Comparison of ENCODE assay signal across 9 mouse cellular contexts in genomic region chr8:70657739-70658138, GRCm38 (mm10). TPM values are rescaled to one million over a fixed set of nuclear protein-coding genes. Genes with fewer than 3 reads are reported as not detected.
DNase-seq lines count a peak whose midpoint lies in the region; ATAC-seq and TF ChIP-seq lines count a peak whose summit lies in the region.
"Had no signal": no experiment of that assay in that cellular context is flagged by ENCODE, and none has a peak within 500 bp of the region (broad histone marks: within the 10 kb centered on the region; RNA-seq: fewer than 3 reads in every experiment).

No protein-coding gene starts in this region.

- no peak overlapping the region; the same call in 1 of the 2 replicates for H3K9ac ChIP-seq in lung, embryonic 15.5 days
- H3K9ac ChIP-seq in forebrain, embryonic 16.5 days (replicated peaks; ENCODE audit: low read depth, low read length) = no peak overlapping the region
- no peak overlapping the region for H3K9ac ChIP-seq in liver, embryonic 15.5 days
- no peak overlapping the region for H3K9ac ChIP-seq in stomach, postnatal 0 days (ENCODE audit: low read length)

- TF ChIP-seq CTCF in stomach, postnatal 0 days (IDR thresholded peaks at IDR 0.05; ENCODE audit: low read depth) = no peak

- no peak for TF ChIP-seq EP300 in stomach, postnatal 0 days (optimal IDR thresholded peaks at IDR 0.05)

- peak overlapping the region; percentile 86 for H3K4me2 ChIP-seq in lung, embryonic 15.5 days
- H3K4me2 ChIP-seq in forebrain, embryonic 16.5 days (ENCODE audit: low read length) = peak overlapping the region; percentile 85; the same call in 1 of the 2 replicates
- peak overlapping the region; percentile 89 for H3K4me2 ChIP-seq in liver, embryonic 15.5 days
- H3K4me2 ChIP-seq in stomach, postnatal 0 days (replicated peaks; ENCODE audit: low read depth) = 0 out of 2 replicates have a peak overlapping the region, but pooled peaks have one; percentile 8

- peaks cover 21% of the 10 kb centered on the region for H3K36me3 ChIP-seq in lung, embryonic 15.5 days
- H3K36me3 ChIP-seq in forebrain, embryonic 16.5 days (ENCODE audit: control insufficient read depth, insufficient read depth) = no peaks in the 10 kb centered on the region
- peaks cover 23% of the 10 kb centered on the region; the same call in 1 of the 2 replicates for H3K36me3 ChIP-seq in liver, embryonic 15.5 days (replicated peaks)
- H3K36me3 ChIP-seq in stomach, postnatal 0 days (ENCODE audit: control insufficient read depth, insufficient read depth, low read length) = peaks cover 9% of the 10 kb centered on the region

- H3K27me3 ChIP-seq in lung, embryonic 15.5 days = no peaks in the 10 kb centered on the region
- no peaks in the 10 kb centered on the region for H3K27me3 ChIP-seq in forebrain, embryonic 16.5 days (replicated peaks; ENCODE audit: control insufficient read depth, insufficient read depth, low read length)
- no peaks in the 10 kb centered on the region for H3K27me3 ChIP-seq in liver, embryonic 15.5 days
- no peaks in the 10 kb centered on the region for H3K27me3 ChIP-seq in stomach, postnatal 0 days (ENCODE audit: control insufficient read depth, insufficient read depth, low read length)

- 85% methylated on average over 2 of the region's 2 CpGs for WGBS in lung, embryonic 15.5 days
- WGBS in forebrain, embryonic 16.5 days = 85% methylated on average over 2 of the region's 2 CpGs
- WGBS in liver, embryonic 15.5 days (ENCODE audit: insufficient replicate concordance) = 81% methylated on average over 2 of the region's 2 CpGs
- WGBS in stomach, postnatal 0 days = 82% methylated on average over 2 of the region's 2 CpGs

- no peaks in the 10 kb centered on the region for H3K9me3 ChIP-seq in lung, embryonic 15.5 days
- H3K9me3 ChIP-seq in forebrain, embryonic 16.5 days (ENCODE audit: control insufficient read depth, low read length) = no peaks in the 10 kb centered on the region
- no peaks in the 10 kb centered on the region for H3K9me3 ChIP-seq in liver, embryonic 15.5 days (replicated peaks)
- no peaks in the 10 kb centered on the region for H3K9me3 ChIP-seq in stomach, postnatal 0 days (ENCODE audit: control insufficient read depth, low read length)

- H3K4me3 ChIP-seq in lung, embryonic 15.5 days = no peak overlapping the region
- no peak overlapping the region for H3K4me3 ChIP-seq in forebrain, embryonic 16.5 days (replicated peaks; ENCODE audit: low read length)
- no peak overlapping the region for H3K4me3 ChIP-seq in liver, embryonic 15.5 days (replicated peaks)
- H3K4me3 ChIP-seq in stomach, postnatal 0 days (ENCODE audit: low read depth, low read length) = no peak overlapping the region

- peaks cover 24% of the 10 kb centered on the region for H3K4me1 ChIP-seq in lung, embryonic 15.5 days
- peaks cover 33% of the 10 kb centered on the region for H3K4me1 ChIP-seq in forebrain, embryonic 16.5 days (replicated peaks; ENCODE audit: control insufficient read depth, insufficient read depth, low read length)
- H3K4me1 ChIP-seq in liver, embryonic 15.5 days (replicated peaks) = peaks cover 53% of the 10 kb centered on the region
- H3K4me1 ChIP-seq in stomach, postnatal 0 days (replicated peaks; ENCODE audit: control insufficient read depth, insufficient read depth) = peaks cover 8% of the 10 kb centered on the region; the same call in 1 of the 2 replicates

- no peak overlapping the region for H3K27ac ChIP-seq in lung, embryonic 15.5 days
- H3K27ac ChIP-seq in forebrain, embryonic 16.5 days (ENCODE audit: low read length) = peak overlapping the region; percentile 5; the same call in 1 of the 2 replicates
- H3K27ac ChIP-seq in liver, embryonic 15.5 days (replicated peaks) = no peak overlapping the region
- H3K27ac ChIP-seq in stomach, postnatal 0 days (replicated peaks) = 0 out of 2 replicates have a peak overlapping the region, but pooled peaks have one; percentile 30

- DNase-seq in lung, adult 18-20 months = no peak
- no peak for DNase-seq in stomach, postnatal 0 days (ENCODE audit: low spot score)
- DNase-seq in thymus, postnatal 0 days (ENCODE audit: low spot score) = no peak
- DNase-seq: cerebellum, postnatal 25 days; lung, postnatal 4 days had no signal

- no peak for ATAC-seq in lung, embryonic 15.5 days (ENCODE audit: borderline replicate concordance, extremely low read depth, low FRiP score, low TSS enrichment)
- ATAC-seq in forebrain, embryonic 16.5 days = no peak
- no peak for ATAC-seq in liver, embryonic 15.5 days (ENCODE audit: insufficient read depth)
- ATAC-seq in stomach, postnatal 0 days (ENCODE audit: low FRiP score, low TSS enrichment) = no peak
- ATAC-seq in megakaryocyte-erythroid progenitor cell, adult 5-6 weeks (replicated peaks; ENCODE audit: low FRiP score, low TSS enrichment, poor library complexity, severe bottlenecking) = no peak

RNA-seq across cellular contexts. Expression of gene Pgpep1, which starts 2.4 kb away (rescaled TPM):
- 38.5 and 47.7 TPM in 2 replicates for polyA plus RNA-seq in lung, embryonic 15.5 days (2015; fragmentation: Nextera tagmentation; extraction: Ambion mirVana)
- 60.3 and 65.7 TPM in 2 replicates for polyA plus RNA-seq in forebrain, embryonic 16.5 days (2015; fragmentation: Nextera tagmentation; extraction: Ambion mirVana)
- polyA plus RNA-seq in liver, embryonic 15.5 days (2015; fragmentation: Nextera tagmentation; extraction: Ambion mirVana) = 21.7 and 22.3 TPM in 2 replicates
- polyA plus RNA-seq in stomach, postnatal 0 days (2015; fragmentation: Nextera tagmentation; extraction: Ambion mirVana) = 23.3 and 25.2 TPM in 2 replicates
- total RNA-seq in megakaryocyte-erythroid progenitor cell, adult 5-6 weeks (2014; fragmentation: Nextera tagmentation) = 6.3 and 8.8 TPM in 2 replicates
- total RNA-seq in megakaryocyte-erythroid progenitor cell, adult 5-6 weeks (2017) = 4.6 and 5.1 TPM in 2 replicates
- polyA plus RNA-seq in thymus, postnatal 0 days (2015; fragmentation: Nextera tagmentation; extraction: Ambion mirVana) = 33.2 and 43.0 TPM in 2 replicates

RNA-seq across cellular contexts. Expression of gene Lsm4, which starts 15.3 kb away (rescaled TPM):
- polyA plus RNA-seq in lung, embryonic 15.5 days (2015; fragmentation: Nextera tagmentation; extraction: Ambion mirVana) = 268 and 320 TPM in 2 replicates
- 166 and 168 TPM in 2 replicates for polyA plus RNA-seq in forebrain, embryonic 16.5 days (2015; fragmentation: Nextera tagmentation; extraction: Ambion mirVana)
- polyA plus RNA-seq in liver, embryonic 15.5 days (2015; fragmentation: Nextera tagmentation; extraction: Ambion mirVana) = 148 and 155 TPM in 2 replicates
- polyA plus RNA-seq in stomach, postnatal 0 days (2015; fragmentation: Nextera tagmentation; extraction: Ambion mirVana) = 141 and 147 TPM in 2 replicates
- total RNA-seq in megakaryocyte-erythroid progenitor cell, adult 5-6 weeks (2014; fragmentation: Nextera tagmentation) = 286 and 287 TPM in 2 replicates
- total RNA-seq in megakaryocyte-erythroid progenitor cell, adult 5-6 weeks (2017) = 240 and 290 TPM in 2 replicates
- polyA plus RNA-seq in thymus, postnatal 0 days (2015; fragmentation: Nextera tagmentation; extraction: Ambion mirVana) = 333 and 377 TPM in 2 replicates

RNA-seq across cellular contexts. Expression of gene Gdf15, which starts 25.5 kb away (rescaled TPM):
- polyA plus RNA-seq in lung, embryonic 15.5 days (2015; fragmentation: Nextera tagmentation; extraction: Ambion mirVana) = 0.31 and 0.45 TPM in 2 replicates
- polyA plus RNA-seq in forebrain, embryonic 16.5 days (2015; fragmentation: Nextera tagmentation; extraction: Ambion mirVana) = 0.20 TPM in 1 of 2 replicates, not detected in the other
- polyA plus RNA-seq in liver, embryonic 15.5 days (2015; fragmentation: Nextera tagmentation; extraction: Ambion mirVana) = 3.4 and 4.3 TPM in 2 replicates
- polyA plus RNA-seq in stomach, postnatal 0 days (2015; fragmentation: Nextera tagmentation; extraction: Ambion mirVana) = 0.30 and 0.33 TPM in 2 replicates
- not detected in 2 replicates for total RNA-seq in megakaryocyte-erythroid progenitor cell, adult 5-6 weeks (2014; fragmentation: Nextera tagmentation)
- total RNA-seq in megakaryocyte-erythroid progenitor cell, adult 5-6 weeks (2017) = not detected in 2 replicates
- polyA plus RNA-seq in thymus, postnatal 0 days (2015; fragmentation: Nextera tagmentation; extraction: Ambion mirVana) = 1.2 and 1.4 TPM in 2 replicates

RNA-seq across cellular contexts. Expression of gene Jund, which starts 41.0 kb away (rescaled TPM):
- 49.7 TPM in 2 replicates for polyA plus RNA-seq in lung, embryonic 15.5 days (2015; fragmentation: Nextera tagmentation; extraction: Ambion mirVana)
- 54.6 and 57.7 TPM in 2 replicates for polyA plus RNA-seq in forebrain, embryonic 16.5 days (2015; fragmentation: Nextera tagmentation; extraction: Ambion mirVana)
- polyA plus RNA-seq in liver, embryonic 15.5 days (2015; fragmentation: Nextera tagmentation; extraction: Ambion mirVana) = 23.7 and 26.1 TPM in 2 replicates
- polyA plus RNA-seq in stomach, postnatal 0 days (2015; fragmentation: Nextera tagmentation; extraction: Ambion mirVana) = 78.3 and 108 TPM in 2 replicates
- total RNA-seq in megakaryocyte-erythroid progenitor cell, adult 5-6 weeks (2014; fragmentation: Nextera tagmentation) = 18.8 and 34.4 TPM in 2 replicates
- total RNA-seq in megakaryocyte-erythroid progenitor cell, adult 5-6 weeks (2017) = 44.8 and 48.7 TPM in 2 replicates
- polyA plus RNA-seq in thymus, postnatal 0 days (2015; fragmentation: Nextera tagmentation; extraction: Ambion mirVana) = 85.7 and 111 TPM in 2 replicates

RNA-seq across cellular contexts. Expression of gene Lrrc25, which starts 41.8 kb away (rescaled TPM):
- polyA plus RNA-seq in lung, embryonic 15.5 days (2015; fragmentation: Nextera tagmentation; extraction: Ambion mirVana) = 1.9 and 2.5 TPM in 2 replicates
- 0.61 and 1.1 TPM in 2 replicates for polyA plus RNA-seq in forebrain, embryonic 16.5 days (2015; fragmentation: Nextera tagmentation; extraction: Ambion mirVana)
- 7.2 and 7.4 TPM in 2 replicates for polyA plus RNA-seq in liver, embryonic 15.5 days (2015; fragmentation: Nextera tagmentation; extraction: Ambion mirVana)
- polyA plus RNA-seq in stomach, postnatal 0 days (2015; fragmentation: Nextera tagmentation; extraction: Ambion mirVana) = 2.3 and 2.7 TPM in 2 replicates
- total RNA-seq in megakaryocyte-erythroid progenitor cell, adult 5-6 weeks (2014; fragmentation: Nextera tagmentation) = 0.37 and 0.69 TPM in 2 replicates
- total RNA-seq in megakaryocyte-erythroid progenitor cell, adult 5-6 weeks (2017) = 0.15 and 0.61 TPM in 2 replicates
- polyA plus RNA-seq in thymus, postnatal 0 days (2015; fragmentation: Nextera tagmentation; extraction: Ambion mirVana) = 4.7 and 5.8 TPM in 2 replicates

Comparison
In these comparisons a context has a peak if more than half of its experiments do, and no peak if none do; other contexts are left out.
1. H3K27ac ChIP-seq: peak in forebrain, embryonic 16.5 days (single experiment) and stomach, postnatal 0 days (single experiment); none in lung, embryonic 15.5 days (single experiment) and liver, embryonic 15.5 days (single experiment).
2. H3K4me2 ChIP-seq: peak in every context shown above with its lines; median percentile 89 in liver, embryonic 15.5 days; 86 in lung, embryonic 15.5 days; 85 in forebrain, embryonic 16.5 days; 8 in stomach, postnatal 0 days.